Mouse (Mus musculus) adrenal gland, postnatal 36 days (tissue): ENCODE results near the gene Slc1a2. TPM values are rescaled to one million over a fixed set of nuclear protein-coding genes. Genes with fewer than 3 reads are reported as not detected.
A peak's percentile ranks its signal among the peaks of the same experiment; 100 is the strongest.

ENCODE experiments used
- DNase-seq, 2 experiments: peaks; one replicate each; pipeline ENCODE4 v3.0.0; 2021; ENCODE audit warnings: mixed read lengths in 1 of 2
- total RNA-seq, 2 experiments: library from RNA; stranded (reverse); gene quantifications; 2 replicates each; pipeline ENCODE4 v1.2.3; 2021

Gene Slc1a2
- total RNA-seq, 2 experiments from 2014 or later = 0.03 to 0.16 TPM

GRCm38 (mm10) chr2:102663865-102664264 lies 5.4 kb downstream of the Slc1a2 start:
- no peak for DNase-seq

GRCm38 (mm10) chr2:102667981-102668380 lies 9.5 kb downstream of the Slc1a2 start:
- DNase-seq = no peak

- no peak for DNase-seq
Measured at GRCm38 (mm10) chr2:102669580-102669979, 11.1 kb downstream of the Slc1a2 start.

GRCm38 (mm10) chr2:102674582-102674981 lies 16.1 kb downstream of the Slc1a2 start:
- DNase-seq = no peak

- DNase-seq = peak; percentile 71 to 77
Measured at GRCm38 (mm10) chr2:102675275-102675674, 16.8 kb downstream of the Slc1a2 start.

GRCm38 (mm10) chr2:102676716-102677312 lies 18.4 kb downstream of the Slc1a2 start:
- no peak for DNase-seq

GRCm38 (mm10) chr2:102677400-102677799 lies 18.9 kb downstream of the Slc1a2 start:
- no peak for DNase-seq

GRCm38 (mm10) chr2:102681351-102681750 lies 22.9 kb downstream of the Slc1a2 start:
- no peak for DNase-seq

- DNase-seq = peak; percentile 64 to 71
Measured at GRCm38 (mm10) chr2:102682168-102682567, 23.7 kb downstream of the Slc1a2 start.

GRCm38 (mm10) chr2:102685371-102686107 lies 27.1 kb downstream of the Slc1a2 start:
- DNase-seq = no peak

GRCm38 (mm10) chr2:102686108-102686450 lies 27.6 kb downstream of the Slc1a2 start:
- peak in 1 of 2 experiments; percentile 30 for DNase-seq

- no peak for DNase-seq
Measured at GRCm38 (mm10) chr2:102693556-102693955, 35.1 kb downstream of the Slc1a2 start.

GRCm38 (mm10) chr2:102694750-102695149 lies 36.3 kb downstream of the Slc1a2 start:
- no peak for DNase-seq

GRCm38 (mm10) chr2:102695541-102695940 lies 37.1 kb downstream of the Slc1a2 start:
- DNase-seq = no peak

- DNase-seq = no peak
Measured at GRCm38 (mm10) chr2:102697732-102698131, 39.3 kb downstream of the Slc1a2 start.

- no peak for DNase-seq
Measured at GRCm38 (mm10) chr2:102699921-102700320, 41.5 kb downstream of the Slc1a2 start.

- DNase-seq = no peak
Measured at GRCm38 (mm10) chr2:102700695-102701094, 42.2 kb downstream of the Slc1a2 start.

GRCm38 (mm10) chr2:102701382-102701781 lies 42.9 kb downstream of the Slc1a2 start:
- DNase-seq = no peak

GRCm38 (mm10) chr2:102703556-102703955 lies 45.1 kb downstream of the Slc1a2 start:
- DNase-seq = no peak

GRCm38 (mm10) chr2:102704781-102705180 lies 46.3 kb downstream of the Slc1a2 start:
- DNase-seq = no peak

GRCm38 (mm10) chr2:102711511-102711910 lies 53.1 kb downstream of the Slc1a2 start:
- DNase-seq = no peak

- DNase-seq = no peak
Measured at GRCm38 (mm10) chr2:102712049-102712448, 53.6 kb downstream of the Slc1a2 start.

GRCm38 (mm10) chr2:102712678-102713628 lies 54.5 kb downstream of the Slc1a2 start:
- no peak for DNase-seq
